Mouse (Mus musculus): Measurements from ENCODE around the gene Olfr1420.

DNA sequence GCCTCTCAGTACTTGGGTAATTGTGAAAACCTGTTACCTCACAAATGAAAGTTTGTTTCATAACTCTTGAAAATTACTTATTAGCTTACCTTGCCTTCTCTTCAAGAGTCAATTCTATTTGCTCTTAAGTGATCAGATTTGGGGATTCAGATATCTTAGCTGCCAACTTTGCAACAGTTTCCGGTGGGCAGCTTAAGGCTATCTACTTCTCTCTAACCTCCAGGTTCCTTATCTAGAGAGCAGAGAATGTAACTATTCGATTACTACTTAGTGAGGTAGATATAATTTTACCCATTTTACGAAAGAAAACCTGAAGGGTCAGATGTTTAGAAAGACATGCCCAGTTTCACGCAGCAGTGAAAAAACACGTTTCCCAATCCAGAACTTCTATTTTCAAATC is 24.7 kb downstream of the Olfr1420 start:
- no peak for TF ChIP-seq CTCF (conservative IDR thresholded peaks at IDR 0.05; ENCODE audit: low read length)
- TF ChIP-seq NANOG (IDR thresholded peaks at IDR 0.05; ENCODE audit: borderline replicate concordance, low read length), result no peak
